Mouse (Mus musculus): ENCODE results near the gene Apoc2. TPM values are rescaled to one million over a fixed set of nuclear protein-coding genes. Genes with fewer than 3 reads are reported as not detected.

Apoc2 gene
- polyA plus RNA-seq, 1 experiment from 2014 or later = 463 TPM

- peak overlapping the region; percentile 91 for H3K4me2 ChIP-seq (ENCODE audit: low read depth, low read length)
- peak; percentile 91 for ATAC-seq
- under 1% methylated on average over 57 of the region's 57 CpGs for WGBS
These were observed 49.0 kb downstream of the Apoc2 start for GRCm38 (mm10) chr7:19628536-19629360.

GRCm38 (mm10) chr7:19628192-19628535, 49.6 kb downstream of the Apoc2 start:
- WGBS = 12% methylated on average over 17 of the region's 17 CpGs
- ATAC-seq = no peak
- Histone ChIP-seq H3K4me3 (ENCODE audit: low read length) (peak overlapping the region; percentile 79), H3K36me3 (ENCODE audit: control insufficient read depth, insufficient read depth, low read length) (peaks cover 1% of the 10 kb centered on the region; the same call in 1 of the 2 replicates), H3K4me1 (ENCODE audit: control insufficient read depth, insufficient read depth, low read length) (peaks cover 15% of the 10 kb centered on the region), H3K4me2 (ENCODE audit: low read depth, low read length) (peak overlapping the region; percentile 91), H3K27me3 (replicated peaks; ENCODE audit: control insufficient read depth, insufficient read depth, low read length) (no peaks in the 10 kb centered on the region), H3K27ac (ENCODE audit: low read length) (peak overlapping the region; percentile 55), H3K9me3 (ENCODE audit: control insufficient read depth, low read length) (no peaks in the 10 kb centered on the region), H3K9ac (ENCODE audit: low read depth, low read length) (peak overlapping the region; percentile 36)

More at GRCm38 (mm10) chr7:19628536-19629360, 49.0 kb downstream of the Apoc2 start:
- Histone ChIP-seq H3K9me3 (ENCODE audit: control insufficient read depth, low read length) (no peaks in the 10 kb centered on the region), H3K27ac (ENCODE audit: low read length) (peak overlapping the region; percentile 93), H3K36me3 (ENCODE audit: control insufficient read depth, insufficient read depth, low read length) (peaks cover 7% of the 10 kb centered on the region), H3K27me3 (replicated peaks; ENCODE audit: control insufficient read depth, insufficient read depth, low read length) (no peaks in the 10 kb centered on the region), H3K9ac (ENCODE audit: low read depth, low read length) (peak overlapping the region; percentile 72), H3K4me1 (ENCODE audit: control insufficient read depth, insufficient read depth, low read length) (peaks cover 11% of the 10 kb centered on the region), H3K4me3 (ENCODE audit: low read length) (peak overlapping the region; percentile 79)

GRCm38 (mm10) chr7:19627721-19628120, 50.0 kb downstream of the Apoc2 start:
- ATAC-seq = no peak

DNA sequence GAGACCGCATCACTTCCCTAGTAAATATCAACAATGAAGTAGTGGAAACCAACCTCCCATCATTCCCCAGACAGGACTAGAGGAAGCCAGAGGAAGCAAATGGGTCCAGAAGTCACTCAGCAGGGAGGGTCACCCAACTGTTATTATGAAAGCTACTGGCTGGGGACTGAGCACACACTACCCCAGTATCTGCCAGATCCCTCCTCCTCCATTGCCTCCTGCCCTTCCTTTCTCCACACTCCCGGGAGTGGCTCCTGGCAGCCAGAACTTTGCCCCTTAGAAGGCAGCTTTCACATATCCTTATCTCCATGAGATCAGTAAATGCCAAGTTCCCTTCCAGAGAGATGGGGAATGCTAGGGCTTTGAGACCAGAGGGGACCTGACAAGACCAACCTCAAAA, 54.3 kb downstream of the Apoc2 start:
- Histone ChIP-seq H3K4me2 (ENCODE audit: low read depth, low read length) (no peak overlapping the region; the same call in 1 of the 2 replicates), H3K4me3 (ENCODE audit: low read length) (no peak overlapping the region), H3K36me3 (ENCODE audit: control insufficient read depth, insufficient read depth, low read length) (no peaks in the 10 kb centered on the region; the same call in 1 of the 2 replicates), H3K9me3 (ENCODE audit: control insufficient read depth, low read length) (no peaks in the 10 kb centered on the region), H3K4me1 (ENCODE audit: control insufficient read depth, insufficient read depth, low read length) (peaks cover 21% of the 10 kb centered on the region), H3K27ac (ENCODE audit: low read length) (peak overlapping the region; percentile 75), H3K9ac (ENCODE audit: low read depth, low read length) (no peak overlapping the region), H3K27me3 (replicated peaks; ENCODE audit: control insufficient read depth, insufficient read depth, low read length) (no peaks in the 10 kb centered on the region)
- WGBS = 55% methylated on average over 2 of the region's 2 CpGs
- peak; percentile 67 for ATAC-seq

More at GRCm38 (mm10) chr7:19627721-19628120, 50.0 kb downstream of the Apoc2 start:
- Histone ChIP-seq H3K4me3 (ENCODE audit: low read length) (peak overlapping the region; percentile 79), H3K27me3 (replicated peaks; ENCODE audit: control insufficient read depth, insufficient read depth, low read length) (no peaks in the 10 kb centered on the region), H3K4me2 (ENCODE audit: low read depth, low read length) (peak overlapping the region; percentile 91), H3K36me3 (ENCODE audit: control insufficient read depth, insufficient read depth, low read length) (no peaks in the 10 kb centered on the region), H3K27ac (ENCODE audit: low read length) (peak overlapping the region; percentile 55; the same call in 1 of the 2 replicates), H3K9me3 (ENCODE audit: control insufficient read depth, low read length) (no peaks in the 10 kb centered on the region), H3K4me1 (ENCODE audit: control insufficient read depth, insufficient read depth, low read length) (peaks cover 19% of the 10 kb centered on the region), H3K9ac (ENCODE audit: low read depth, low read length) (peak overlapping the region; percentile 36; the same call in 1 of the 2 replicates)
- WGBS = 66% methylated on average over 3 of the region's 3 CpGs

- Histone ChIP-seq H3K9me3 (ENCODE audit: control insufficient read depth, low read length) (no peaks in the 10 kb centered on the region), H3K36me3 (ENCODE audit: control insufficient read depth, insufficient read depth, low read length) (no peaks in the 10 kb centered on the region; the same call in 1 of the 2 replicates), H3K4me2 (ENCODE audit: low read depth, low read length) (no peak overlapping the region), H3K27me3 (replicated peaks; ENCODE audit: control insufficient read depth, insufficient read depth, low read length) (no peaks in the 10 kb centered on the region), H3K9ac (ENCODE audit: low read depth, low read length) (no peak overlapping the region), H3K4me1 (ENCODE audit: control insufficient read depth, insufficient read depth, low read length) (peaks cover 18% of the 10 kb centered on the region), H3K27ac (ENCODE audit: low read length) (no peak overlapping the region; the same call in 1 of the 2 replicates), H3K4me3 (ENCODE audit: low read length) (no peak overlapping the region)
- WGBS = 26% methylated on average over 6 of the region's 6 CpGs
- 0 out of 2 replicates have a peak, but pooled peaks have one; percentile 8 for ATAC-seq
These were observed 55.5 kb downstream of the Apoc2 start for GRCm38 (mm10) chr7:19622241-19622640.

Other genes with a start within 250 kb of the Apoc2 start
- 3.7 and 4.4 TPM in 2 replicates for gene Mark4, start 219.1 kb downstream of the Apoc2 start, polyA plus RNA-seq (2015; fragmentation: Nextera tagmentation; extraction: Ambion mirVana)
- 0.27 and 0.46 TPM in 2 replicates for gene Exoc3l2, start 214.6 kb downstream of the Apoc2 start, polyA plus RNA-seq (2015; fragmentation: Nextera tagmentation; extraction: Ambion mirVana)
- gene Bloc1s3, start 169.6 kb downstream of the Apoc2 start, polyA plus RNA-seq (2015; fragmentation: Nextera tagmentation; extraction: Ambion mirVana) = 1.4 and 2.0 TPM in 2 replicates
- 147 and 159 TPM in 2 replicates for gene Trappc6a, start 169.5 kb downstream of the Apoc2 start, polyA plus RNA-seq (2015; fragmentation: Nextera tagmentation; extraction: Ambion mirVana)
- 0.06 and 0.07 TPM in 2 replicates for gene Nkpd1, start 160.1 kb downstream of the Apoc2 start, polyA plus RNA-seq (2015; fragmentation: Nextera tagmentation; extraction: Ambion mirVana)
- gene Ppp1r37, start 114.9 kb downstream of the Apoc2 start, polyA plus RNA-seq (2015; fragmentation: Nextera tagmentation; extraction: Ambion mirVana) = 15.5 and 18.6 TPM in 2 replicates
- gene Zfp296, start 100.7 kb downstream of the Apoc2 start, polyA plus RNA-seq (2015; fragmentation: Nextera tagmentation; extraction: Ambion mirVana) = 0.42 and 0.64 TPM in 2 replicates
- 132 and 137 TPM in 2 replicates for gene Gemin7, start 100.3 kb downstream of the Apoc2 start, polyA plus RNA-seq (2015; fragmentation: Nextera tagmentation; extraction: Ambion mirVana)
- 30.3 and 32.5 TPM in 2 replicates for gene Clasrp, start 73.5 kb downstream of the Apoc2 start, polyA plus RNA-seq (2015; fragmentation: Nextera tagmentation; extraction: Ambion mirVana)
- 8.8 and 10.6 TPM in 2 replicates for gene Relb, start 48.5 kb downstream of the Apoc2 start, polyA plus RNA-seq (2015; fragmentation: Nextera tagmentation; extraction: Ambion mirVana)
- gene Clptm1, start 12.9 kb downstream of the Apoc2 start, polyA plus RNA-seq (2015; fragmentation: Nextera tagmentation; extraction: Ambion mirVana) = 70.5 and 77.6 TPM in 2 replicates
- gene Gm44805, start 3.5 kb upstream of the Apoc2 start, polyA plus RNA-seq (2015; fragmentation: Nextera tagmentation; extraction: Ambion mirVana) = not detected in 2 replicates
- 2.6 and 8.3 TPM in 2 replicates for gene Apoc4, start 3.5 kb upstream of the Apoc2 start, polyA plus RNA-seq (2015; fragmentation: Nextera tagmentation; extraction: Ambion mirVana)
- 39.5 and 43.2 TPM in 2 replicates for gene Apoc1, start 14.7 kb upstream of the Apoc2 start, polyA plus RNA-seq (2015; fragmentation: Nextera tagmentation; extraction: Ambion mirVana)
- 314 and 355 TPM in 2 replicates for gene Apoe, start 21.2 kb upstream of the Apoc2 start, polyA plus RNA-seq (2015; fragmentation: Nextera tagmentation; extraction: Ambion mirVana)
- gene Tomm40, start 37.5 kb upstream of the Apoc2 start, polyA plus RNA-seq (2015; fragmentation: Nextera tagmentation; extraction: Ambion mirVana) = 143 and 157 TPM in 2 replicates
- 143 and 149 TPM in 2 replicates for gene Nectin2, start 72.5 kb upstream of the Apoc2 start, polyA plus RNA-seq (2015; fragmentation: Nextera tagmentation; extraction: Ambion mirVana)
- 58.7 and 62.7 TPM in 2 replicates for gene Bcam, start 93.1 kb upstream of the Apoc2 start, polyA plus RNA-seq (2015; fragmentation: Nextera tagmentation; extraction: Ambion mirVana)
- gene Cblc, start 118.9 kb upstream of the Apoc2 start, polyA plus RNA-seq (2015; fragmentation: Nextera tagmentation; extraction: Ambion mirVana) = 32.6 and 42.1 TPM in 2 replicates
- 15.5 and 15.6 TPM in 2 replicates for gene Bcl3, start 144.8 kb upstream of the Apoc2 start, polyA plus RNA-seq (2015; fragmentation: Nextera tagmentation; extraction: Ambion mirVana)
- 0.13 and 0.27 TPM in 2 replicates for gene Gm19345, start 174.1 kb upstream of the Apoc2 start, polyA plus RNA-seq (2015; fragmentation: Nextera tagmentation; extraction: Ambion mirVana)
- gene Ceacam16, start 183.4 kb upstream of the Apoc2 start, polyA plus RNA-seq (2015; fragmentation: Nextera tagmentation; extraction: Ambion mirVana) = not detected in 2 replicates
- gene Ceacam19, start 210.0 kb upstream of the Apoc2 start, polyA plus RNA-seq (2015; fragmentation: Nextera tagmentation; extraction: Ambion mirVana) = not detected in 2 replicates
- 13.9 and 16.5 TPM in 2 replicates for gene Pvr, start 243.2 kb upstream of the Apoc2 start, polyA plus RNA-seq (2015; fragmentation: Nextera tagmentation; extraction: Ambion mirVana)